Comparison of ENCODE assay signal across 9 mouse cellular contexts in the genomic region with DNA sequence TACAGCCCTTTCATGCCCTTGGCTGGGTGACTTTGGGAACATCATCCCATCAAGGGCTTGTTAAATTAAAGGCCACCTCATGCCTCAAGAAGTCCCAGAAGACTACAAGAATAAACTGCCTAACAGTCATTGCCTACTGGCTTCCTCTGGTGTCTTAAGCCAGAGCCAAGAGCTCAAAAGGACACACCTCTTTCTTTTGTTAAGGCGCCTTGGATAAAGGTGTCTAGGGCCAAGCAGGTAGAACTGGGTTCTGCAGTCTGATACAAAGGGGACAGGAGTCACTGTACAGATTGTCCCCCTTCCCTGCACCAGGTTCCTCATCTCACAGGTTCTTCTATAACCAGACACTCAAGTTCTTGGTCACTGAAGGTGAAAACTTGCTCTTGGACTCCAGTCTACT. TPM values are rescaled to one million over a fixed set of nuclear protein-coding genes. Genes with fewer than 3 reads are reported as not detected.
A peak's percentile ranks its signal among the peaks of the same experiment; 100 is the strongest.
DNase-seq lines count a peak whose midpoint lies in the region; ATAC-seq and TF ChIP-seq lines count a peak whose summit lies in the region.
"Had no signal": no experiment of that assay in that cellular context is flagged by ENCODE, and none has a peak within 500 bp of the region (broad histone marks: within the 10 kb centered on the region; RNA-seq: fewer than 3 reads in every experiment).

No protein-coding gene starts in this region.

- no peak for TF ChIP-seq EP300 in heart, postnatal 0 days (IDR thresholded peaks at IDR 0.05; ENCODE audit: low read depth)

- 100% methylated on average over 1 of the region's 1 CpGs for WGBS in lung, embryonic 14.5 days
- WGBS in lung, adult 2 months = 83% methylated on average over 1 of the region's 1 CpGs
- 83% methylated on average over 1 of the region's 1 CpGs for WGBS in embryonic facial prominence, embryonic 13.5 days
- 88% methylated on average over 1 of the region's 1 CpGs for WGBS in heart, postnatal 0 days
- WGBS in macrophage (ENCODE audit: missing documents) = 82% methylated on average over 1 of the region's 1 CpGs

- H3K4me1 ChIP-seq in lung, embryonic 14.5 days (ENCODE audit: insufficient read depth) = no peaks in the 10 kb centered on the region
- peaks cover 5% of the 10 kb centered on the region for H3K4me1 ChIP-seq in lung, adult 2 months (ENCODE audit: control insufficient read depth, insufficient read depth, low read length)
- peaks cover 21% of the 10 kb centered on the region for H3K4me1 ChIP-seq in embryonic facial prominence, embryonic 13.5 days
- H3K4me1 ChIP-seq in heart, postnatal 0 days (ENCODE audit: control insufficient read depth, insufficient read depth) = peaks cover 11% of the 10 kb centered on the region; the same call in 1 of the 2 replicates

- peak overlapping the region; percentile 98; the same call in 1 of the 2 replicates for H3K27ac ChIP-seq in lung, embryonic 14.5 days (ENCODE audit: low read depth)
- H3K27ac ChIP-seq in embryonic facial prominence, embryonic 13.5 days = 0 out of 2 replicates have a peak overlapping the region, but pooled peaks have one; percentile 96
- H3K27ac ChIP-seq in heart, postnatal 0 days (ENCODE audit: low read depth) = peak overlapping the region; percentile 98; the same call in 1 of the 2 replicates
- no peak overlapping the region for H3K27ac ChIP-seq in macrophage

- H3K79me2 ChIP-seq in macrophage (ENCODE audit: inconsistent target) = peaks cover 42% of the 10 kb centered on the region

- TF ChIP-seq CTCF in lung, embryonic 14.5 days (IDR thresholded peaks at IDR 0.05; ENCODE audit: low read depth) = no peak
- TF ChIP-seq CTCF in lung, adult 2 months (IDR thresholded peaks at IDR 0.05; ENCODE audit: insufficient read depth, low read length) = no peak
- no peak for TF ChIP-seq CTCF in heart, postnatal 0 days (IDR thresholded peaks at IDR 0.05; ENCODE audit: low read depth)

- H3K4me2 ChIP-seq in lung, embryonic 14.5 days = peak overlapping the region; percentile 82
- H3K4me2 ChIP-seq in embryonic facial prominence, embryonic 13.5 days = peak overlapping the region; percentile 72
- peak overlapping the region; percentile 85 for H3K4me2 ChIP-seq in heart, postnatal 0 days (ENCODE audit: low read depth, low read length)

- DNase-seq in lung, embryonic 14.5 days = no peak
- no peak for DNase-seq in lung, adult 2 months
- DNase-seq in heart, postnatal 0 days (ENCODE audit: low spot score) = no peak
- DNase-seq in Muller cell, postnatal 12 days (ENCODE audit: inconsistent ontology term) = no peak
- DNase-seq in spleen, postnatal 14 days (ENCODE audit: low spot score in 2 of 2) = no peak
- DNase-seq: cerebellum, adult 8-10 months; thymus, adult 18-20 months had no signal

- no peaks in the 10 kb centered on the region for H3K27me3 ChIP-seq in lung, embryonic 14.5 days (ENCODE audit: insufficient read depth, low read length)
- no peaks in the 10 kb centered on the region for H3K27me3 ChIP-seq in embryonic facial prominence, embryonic 13.5 days
- H3K27me3 ChIP-seq in heart, postnatal 0 days (ENCODE audit: control insufficient read depth, insufficient read depth, low read length) = no peaks in the 10 kb centered on the region

- peak overlapping the region; percentile 76; the same call in 1 of the 2 replicates for H3K4me3 ChIP-seq in lung, embryonic 14.5 days (ENCODE audit: low read depth, low read length)
- H3K4me3 ChIP-seq in lung, adult 2 months (replicated peaks; ENCODE audit: extremely low read depth, low read depth, low read length) = no peak overlapping the region
- peak overlapping the region; percentile 87; the same call in 1 of the 2 replicates for H3K4me3 ChIP-seq in embryonic facial prominence, embryonic 13.5 days
- no peak overlapping the region for H3K4me3 ChIP-seq in heart, postnatal 0 days (ENCODE audit: low read depth, low read length)
- peak overlapping the region; percentile 59; the same call in 1 of the 2 replicates for H3K4me3 ChIP-seq in macrophage (ENCODE audit: inconsistent target)

- peak overlapping the region; percentile 74; the same call in 1 of the 2 replicates for H3K9ac ChIP-seq in lung, embryonic 14.5 days
- H3K9ac ChIP-seq in embryonic facial prominence, embryonic 13.5 days = peak overlapping the region; percentile 92; the same call in 1 of the 2 replicates
- H3K9ac ChIP-seq in heart, postnatal 0 days (replicated peaks; ENCODE audit: low read depth, low read length) = no peak overlapping the region

- no peaks in the 10 kb centered on the region for H3K9me3 ChIP-seq in lung, embryonic 14.5 days (ENCODE audit: low read depth, low read length)
- H3K9me3 ChIP-seq in embryonic facial prominence, embryonic 13.5 days = no peaks in the 10 kb centered on the region
- H3K9me3 ChIP-seq in heart, postnatal 0 days (replicated peaks; ENCODE audit: control insufficient read depth, low read length) = no peaks in the 10 kb centered on the region

- peaks cover 41% of the 10 kb centered on the region for H3K36me3 ChIP-seq in lung, embryonic 14.5 days (ENCODE audit: insufficient read depth)
- H3K36me3 ChIP-seq in embryonic facial prominence, embryonic 13.5 days = peaks cover 63% of the 10 kb centered on the region
- H3K36me3 ChIP-seq in heart, postnatal 0 days (replicated peaks; ENCODE audit: control insufficient read depth, insufficient read depth, low read length) = peaks cover 39% of the 10 kb centered on the region
- H3K36me3 ChIP-seq in macrophage (ENCODE audit: inconsistent target) = peaks cover 8% of the 10 kb centered on the region

- no peak for TF ChIP-seq POLR2A in lung, adult 2 months (IDR thresholded peaks at IDR 0.05; ENCODE audit: borderline replicate concordance, extremely low read depth, low read depth, low read length)

- ATAC-seq in lung, embryonic 14.5 days (ENCODE audit: insufficient read depth) = no peak
- ATAC-seq in embryonic facial prominence, embryonic 13.5 days (ENCODE audit: insufficient number of reproducible peaks, insufficient read depth, low FRiP score, low TSS enrichment, low read depth) = no peak
- ATAC-seq in heart, postnatal 0 days (ENCODE audit: insufficient read depth, low read depth) = no peak

RNA-seq across cellular contexts. Expression of gene Hmbs, which starts 1.4 kb away (rescaled TPM):
- polyA plus RNA-seq in lung, embryonic 14.5 days (2014; fragmentation: Nextera tagmentation; extraction: Ambion mirVana) = 128 and 131 TPM in 2 replicates
- 21.8 and 27.7 TPM in 2 replicates for polyA plus RNA-seq in lung, adult 2 months (2012; rRNA removed)
- 114 and 119 TPM in 2 replicates for polyA plus RNA-seq in embryonic facial prominence, embryonic 13.5 days (2015; fragmentation: Nextera tagmentation; extraction: Ambion mirVana)
- total RNA-seq in heart, postnatal 0 days (2014; rRNA removed; ENCODE audit: low replicate concordance) = 61.5 and 96.3 TPM in 2 replicates
- polyA plus RNA-seq in heart, postnatal 0 days (2015; fragmentation: Nextera tagmentation; extraction: Ambion mirVana) = 81.3 and 84.0 TPM in 2 replicates
- 10 to 100 TPM in 17 of 26 experiments, 1 to 10 TPM in 9; 3.7 to 43.5 (median 17.2) TPM for total RNA-seq in macrophage (2018; cell fraction: chromatin; rRNA removed)
- total RNA-seq in macrophage (2018; cell fraction: cytosol; rRNA removed) = 10 to 100 TPM; 18.1 to 35.7 (median 32.0) TPM
- total RNA-seq in macrophage (2018; cell fraction: nucleus; rRNA removed) = 10 to 100 TPM in 19 of 26 experiments, 1 to 10 TPM in 7; 5.2 to 27.7 (median 15.3) TPM
- polyA plus RNA-seq in macrophage (2018) = 22.5 to 38.8 TPM (median 27.1 TPM) in 3 replicates

RNA-seq across cellular contexts. Expression of gene H2afx, which starts 8.1 kb away (rescaled TPM):
- polyA plus RNA-seq in lung, embryonic 14.5 days (2014; fragmentation: Nextera tagmentation; extraction: Ambion mirVana) = 391 and 419 TPM in 2 replicates
- polyA plus RNA-seq in lung, adult 2 months (2012; rRNA removed) = 41.3 and 50.1 TPM in 2 replicates
- polyA plus RNA-seq in embryonic facial prominence, embryonic 13.5 days (2015; fragmentation: Nextera tagmentation; extraction: Ambion mirVana) = 365 and 385 TPM in 2 replicates
- total RNA-seq in heart, postnatal 0 days (2014; rRNA removed; ENCODE audit: low replicate concordance) = 285 and 447 TPM in 2 replicates
- 69.3 and 71.2 TPM in 2 replicates for polyA plus RNA-seq in heart, postnatal 0 days (2015; fragmentation: Nextera tagmentation; extraction: Ambion mirVana)
- 10 to 100 TPM in 1 of 26 experiments, 1 to 10 TPM in 23, under 1 TPM in 1, not detected in 1; 0.80 to 10.8 (median 3.0) TPM for total RNA-seq in macrophage (2018; cell fraction: chromatin; rRNA removed)
- 10 to 100 TPM in 23 of 26 experiments, 1 to 10 TPM in 3; 8.4 to 24.6 (median 14.5) TPM for total RNA-seq in macrophage (2018; cell fraction: cytosol; rRNA removed)
- total RNA-seq in macrophage (2018; cell fraction: nucleus; rRNA removed) = 10 to 100 TPM in 4 of 26 experiments, 1 to 10 TPM in 22; 3.1 to 28.4 (median 6.3) TPM
- polyA plus RNA-seq in macrophage (2018) = 7.9 to 22.2 TPM (median 12.3 TPM) in 3 replicates

RNA-seq across cellular contexts. Expression of gene Dpagt1, which starts 16.8 kb away (rescaled TPM):
- polyA plus RNA-seq in lung, embryonic 14.5 days (2014; fragmentation: Nextera tagmentation; extraction: Ambion mirVana) = 41.0 and 43.4 TPM in 2 replicates
- 50.0 and 58.7 TPM in 2 replicates for polyA plus RNA-seq in lung, adult 2 months (2012; rRNA removed)
- 38.4 and 40.5 TPM in 2 replicates for polyA plus RNA-seq in embryonic facial prominence, embryonic 13.5 days (2015; fragmentation: Nextera tagmentation; extraction: Ambion mirVana)
- 27.6 and 33.3 TPM in 2 replicates for total RNA-seq in heart, postnatal 0 days (2014; rRNA removed; ENCODE audit: low replicate concordance)
- 24.5 and 25.2 TPM in 2 replicates for polyA plus RNA-seq in heart, postnatal 0 days (2015; fragmentation: Nextera tagmentation; extraction: Ambion mirVana)
- 10 to 100 TPM in 8 of 26 experiments, 1 to 10 TPM in 18; 1.8 to 19.0 (median 8.1) TPM for total RNA-seq in macrophage (2018; cell fraction: chromatin; rRNA removed)
- total RNA-seq in macrophage (2018; cell fraction: cytosol; rRNA removed) = 10 to 100 TPM; 16.0 to 41.5 (median 24.9) TPM
- total RNA-seq in macrophage (2018; cell fraction: nucleus; rRNA removed) = 10 to 100 TPM in 23 of 26 experiments, 1 to 10 TPM in 3; 8.1 to 38.5 (median 15.1) TPM
- 30.6 to 40.7 TPM (median 36.3 TPM) in 3 replicates for polyA plus RNA-seq in macrophage (2018)

RNA-seq across cellular contexts. Expression of gene Vps11, which starts 18.9 kb away (rescaled TPM):
- polyA plus RNA-seq in lung, embryonic 14.5 days (2014; fragmentation: Nextera tagmentation; extraction: Ambion mirVana) = 26.0 and 26.8 TPM in 2 replicates
- polyA plus RNA-seq in lung, adult 2 months (2012; rRNA removed) = 21.6 and 30.2 TPM in 2 replicates
- polyA plus RNA-seq in embryonic facial prominence, embryonic 13.5 days (2015; fragmentation: Nextera tagmentation; extraction: Ambion mirVana) = 27.7 and 28.2 TPM in 2 replicates
- total RNA-seq in heart, postnatal 0 days (2014; rRNA removed; ENCODE audit: low replicate concordance) = 25.0 and 27.8 TPM in 2 replicates
- polyA plus RNA-seq in heart, postnatal 0 days (2015; fragmentation: Nextera tagmentation; extraction: Ambion mirVana) = 17.7 TPM in 2 replicates
- 100 to 1,000 TPM in 10 of 26 experiments, 10 to 100 TPM in 16; 52.3 to 143 (median 90.1) TPM for total RNA-seq in macrophage (2018; cell fraction: chromatin; rRNA removed)
- 10 to 100 TPM; 30.8 to 61.1 (median 46.9) TPM for total RNA-seq in macrophage (2018; cell fraction: cytosol; rRNA removed)
- total RNA-seq in macrophage (2018; cell fraction: nucleus; rRNA removed) = 100 to 1,000 TPM in 3 of 26 experiments, 10 to 100 TPM in 23; 41.2 to 111 (median 66.9) TPM
- polyA plus RNA-seq in macrophage (2018) = 37.9 to 56.3 TPM (median 40.2 TPM) in 3 replicates

RNA-seq across cellular contexts. Expression of gene C2cd2l, which starts 22.5 kb away (rescaled TPM):
- polyA plus RNA-seq in lung, embryonic 14.5 days (2014; fragmentation: Nextera tagmentation; extraction: Ambion mirVana) = 6.7 and 8.6 TPM in 2 replicates
- 77.9 and 88.0 TPM in 2 replicates for polyA plus RNA-seq in lung, adult 2 months (2012; rRNA removed)
- polyA plus RNA-seq in embryonic facial prominence, embryonic 13.5 days (2015; fragmentation: Nextera tagmentation; extraction: Ambion mirVana) = 8.3 TPM in 2 replicates
- 14.5 and 16.8 TPM in 2 replicates for total RNA-seq in heart, postnatal 0 days (2014; rRNA removed; ENCODE audit: low replicate concordance)
- 4.7 and 5.0 TPM in 2 replicates for polyA plus RNA-seq in heart, postnatal 0 days (2015; fragmentation: Nextera tagmentation; extraction: Ambion mirVana)
- 10 to 100 TPM in 12 of 26 experiments, 1 to 10 TPM in 14; 2.6 to 55.0 (median 8.7) TPM for total RNA-seq in macrophage (2018; cell fraction: chromatin; rRNA removed)
- total RNA-seq in macrophage (2018; cell fraction: cytosol; rRNA removed) = 10 to 100 TPM; 11.3 to 30.6 (median 19.6) TPM
- total RNA-seq in macrophage (2018; cell fraction: nucleus; rRNA removed) = 10 to 100 TPM in 23 of 26 experiments, 1 to 10 TPM in 3; 2.8 to 48.3 (median 17.3) TPM
- 17.1 to 41.1 TPM (median 22.0 TPM) in 3 replicates for polyA plus RNA-seq in macrophage (2018)

Comparison
In these comparisons a context has a peak if more than half of its experiments do, and no peak if none do; other contexts are left out.
1. H3K4me3 ChIP-seq: peak in lung, embryonic 14.5 days (single experiment), embryonic facial prominence, embryonic 13.5 days (single experiment) and macrophage (single experiment); none in lung, adult 2 months (single experiment) and heart, postnatal 0 days (single experiment).
2. Peak in every context shown above with its lines, with median percentiles within 50 percentile points of each other: H3K4me2 ChIP-seq.